Mouse (Mus musculus): ENCODE results near the gene Mdm4.
"Not testable (repeated sequence)": the region's sequence is repeated elsewhere in the genome, so short reads cannot be mapped to it uniquely, and the experiment has no call there.

Gene Mdm4

GRCm38 (mm10) chr1:133053034-133053433 lies 22.7 kb upstream of the Mdm4 start:
- no peak for DNase-seq (ENCODE audit: low spot score in 2 of 2)

GRCm38 (mm10) chr1:133051829-133052228 lies 21.5 kb upstream of the Mdm4 start:
- no peak for DNase-seq (ENCODE audit: low spot score in 2 of 2)

GRCm38 (mm10) chr1:133050001-133050431 lies 19.7 kb upstream of the Mdm4 start:
- no peak for DNase-seq (ENCODE audit: low spot score in 2 of 2)

GRCm38 (mm10) chr1:133048690-133049089 lies 18.3 kb upstream of the Mdm4 start:
- no peak for DNase-seq (ENCODE audit: low spot score in 2 of 2)

GRCm38 (mm10) chr1:133047575-133047974 lies 17.2 kb upstream of the Mdm4 start:
- no peak for DNase-seq (ENCODE audit: low spot score in 2 of 2)

- DNase-seq (ENCODE audit: low spot score in 2 of 2): no peak
Measured at GRCm38 (mm10) chr1:133046441-133046931, 16.1 kb upstream of the Mdm4 start.

- DNase-seq (ENCODE audit: low spot score in 2 of 2): peak; percentile 43 to 53
Measured at GRCm38 (mm10) chr1:133045861-133046440, 15.6 kb upstream of the Mdm4 start.

- DNase-seq (ENCODE audit: low spot score in 2 of 2): peak in 1 of 2 experiments; percentile 7
Measured at GRCm38 (mm10) chr1:133045011-133045860, 14.9 kb upstream of the Mdm4 start, which contains the start of gene Pik3c2b. TSS of gene Pik3c2b (plus strand) at chr1:133045667.

GRCm38 (mm10) chr1:133039505-133039949 lies 9.2 kb upstream of the Mdm4 start:
- DNase-seq (ENCODE audit: low spot score in 2 of 2): peak in 1 of 2 experiments; percentile 20

GRCm38 (mm10) chr1:133034682-133035081 lies 4.3 kb upstream of the Mdm4 start:
- DNase-seq (ENCODE audit: low spot score in 2 of 2): not testable (repeated sequence)

- peak; percentile 22 to 39 for DNase-seq (ENCODE audit: low spot score in 2 of 2)
Measured at GRCm38 (mm10) chr1:133034091-133034460, 3.7 kb upstream of the Mdm4 start.

- peak; percentile 40 to 57 for DNase-seq (ENCODE audit: low spot score in 2 of 2)
Measured at GRCm38 (mm10) chr1:133033316-133034090, 3.1 kb upstream of the Mdm4 start.

GRCm38 (mm10) chr1:133032981-133033315 lies 2.6 kb upstream of the Mdm4 start:
- DNase-seq (ENCODE audit: low spot score in 2 of 2): no peak

- DNase-seq (ENCODE audit: low spot score in 2 of 2): no peak
Measured at GRCm38 (mm10) chr1:133029744-133030143, 617 bp downstream of the Mdm4 start.

- no peak for DNase-seq (ENCODE audit: low spot score in 2 of 2)
Measured at GRCm38 (mm10) chr1:133027980-133028379, 2.4 kb downstream of the Mdm4 start.

GRCm38 (mm10) chr1:133027126-133027525 lies 3.2 kb downstream of the Mdm4 start:
- no peak for DNase-seq (ENCODE audit: low spot score in 2 of 2)

- DNase-seq (ENCODE audit: low spot score in 2 of 2): not testable (repeated sequence)
Measured at GRCm38 (mm10) chr1:133025796-133026190, 4.6 kb downstream of the Mdm4 start.

GRCm38 (mm10) chr1:133025051-133025795 lies 5.1 kb downstream of the Mdm4 start:
- peak; percentile 81 to 86 for DNase-seq (ENCODE audit: low spot score in 2 of 2)

- no peak for DNase-seq (ENCODE audit: low spot score in 2 of 2)
Measured at GRCm38 (mm10) chr1:133024426-133024825, 5.9 kb downstream of the Mdm4 start.

- DNase-seq (ENCODE audit: low spot score in 2 of 2): not testable (repeated sequence)
Measured at GRCm38 (mm10) chr1:133023723-133024122, 6.6 kb downstream of the Mdm4 start.

- not testable (repeated sequence) for DNase-seq (ENCODE audit: low spot score in 2 of 2)
Measured at GRCm38 (mm10) chr1:133021971-133022370, 8.4 kb downstream of the Mdm4 start.

Measured in right cerebral cortex, postnatal 36 days (tissue).